Mouse (Mus musculus) olfactory bulb, adult 2 months (tissue): ENCODE data around the gene Lgmn.

Experiments used
- CTCF ChIP-seq: fragments of 200-500 bp; IDR thresholded peaks from 2 replicates; pipeline ENCODE4 v1.5.1; 2012; ENCODE audit warnings: low read depth, mild to moderate bottlenecking, low read length, moderate library complexity; ENCODE audit not compliant: insufficient read depth
- POLR2A ChIP-seq: fragments of 200-500 bp; IDR thresholded peaks from 2 replicates; pipeline ENCODE4 v1.6.1; 2012; ENCODE audit warnings: mild to moderate bottlenecking, low read depth, low read length, moderate library complexity; ENCODE audit not compliant: insufficient read depth

DNA sequence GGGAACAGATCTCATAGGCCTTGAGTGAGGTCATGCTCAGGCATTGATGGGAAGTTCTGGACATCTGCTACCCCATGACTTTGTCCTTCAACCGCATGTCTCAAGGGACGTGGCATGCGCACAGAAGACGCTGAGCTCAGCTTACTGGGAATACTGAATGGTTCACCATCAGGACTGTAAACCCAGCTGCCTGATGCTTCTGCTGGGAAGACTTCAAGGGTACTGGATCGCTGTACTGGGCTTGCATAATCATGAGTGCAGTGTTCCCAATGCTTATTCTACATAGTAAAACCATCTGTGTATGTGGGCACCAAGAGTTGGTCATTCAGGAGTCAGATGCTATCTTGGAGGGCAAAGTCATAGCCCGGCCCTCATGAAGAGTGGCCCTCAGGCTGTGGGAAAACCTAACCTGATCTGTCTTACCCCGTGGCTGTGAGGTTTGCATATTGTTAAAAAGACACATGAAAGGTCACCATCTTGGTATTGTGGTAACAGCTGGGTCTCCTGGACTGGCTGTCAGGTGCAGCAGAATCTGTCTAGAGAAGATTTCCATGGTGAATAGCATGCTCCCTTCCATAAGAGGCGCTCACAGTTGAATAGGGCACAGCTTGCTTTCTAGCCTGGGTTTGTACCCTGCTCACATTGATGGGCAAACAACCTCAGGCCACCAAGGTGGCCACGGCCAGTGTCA is 73.3 kb downstream of the Lgmn start:
- TF ChIP-seq CTCF (no peak), POLR2A (no peak)
